Mouse (Mus musculus) small intestine, adult 2 months (tissue): Measurements from ENCODE around the gene Fblim1.

Experiments
- CTCF ChIP-seq: fragments of 200-500 bp; IDR thresholded peaks from 2 replicates; pipeline ENCODE4 v1.5.1; 2012; ENCODE audit warnings: low read depth, mild to moderate bottlenecking, control low read depth, inconsistent platforms, low read length, moderate library complexity, mixed read lengths; ENCODE audit not compliant: insufficient replicate concordance, insufficient read length; ENCODE audit errors: extremely low read depth
- POLR2A ChIP-seq: fragments of 200-500 bp; IDR thresholded peaks from 2 replicates; pipeline ENCODE4 v1.6.1; 2012; ENCODE audit warnings: low read depth, mild to moderate bottlenecking, control low read depth, inconsistent platforms, low read length, moderate library complexity

DNA sequence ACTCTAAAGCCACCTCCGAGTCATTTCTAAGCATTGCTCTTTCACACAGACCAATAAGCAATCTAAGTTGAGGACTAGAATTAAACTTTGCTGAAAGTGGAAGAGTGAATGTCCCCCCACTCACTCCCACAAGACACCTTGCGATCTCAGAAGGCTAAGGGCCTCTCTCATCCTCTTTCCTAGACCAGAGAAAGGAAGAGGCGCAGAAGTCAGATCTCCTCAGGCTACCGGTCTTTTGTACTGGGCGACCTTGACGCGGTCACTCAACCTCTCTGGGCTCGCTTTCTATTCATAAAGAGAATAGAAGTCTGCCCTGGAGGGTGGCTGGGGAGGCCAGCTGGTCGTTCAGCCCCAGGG, 7.0 kb downstream of the Fblim1 start:
- TF ChIP-seq CTCF (no peak), POLR2A (no peak)
